Mouse (Mus musculus) lung, postnatal 25 days (tissue): ENCODE data around the gene Fam118b.

Experiments
- DNase-seq: peaks from one replicate; pipeline ENCODE4 v3.0.0; 2022; ENCODE audit warnings: low spot score

The Fam118b gene

DNA sequence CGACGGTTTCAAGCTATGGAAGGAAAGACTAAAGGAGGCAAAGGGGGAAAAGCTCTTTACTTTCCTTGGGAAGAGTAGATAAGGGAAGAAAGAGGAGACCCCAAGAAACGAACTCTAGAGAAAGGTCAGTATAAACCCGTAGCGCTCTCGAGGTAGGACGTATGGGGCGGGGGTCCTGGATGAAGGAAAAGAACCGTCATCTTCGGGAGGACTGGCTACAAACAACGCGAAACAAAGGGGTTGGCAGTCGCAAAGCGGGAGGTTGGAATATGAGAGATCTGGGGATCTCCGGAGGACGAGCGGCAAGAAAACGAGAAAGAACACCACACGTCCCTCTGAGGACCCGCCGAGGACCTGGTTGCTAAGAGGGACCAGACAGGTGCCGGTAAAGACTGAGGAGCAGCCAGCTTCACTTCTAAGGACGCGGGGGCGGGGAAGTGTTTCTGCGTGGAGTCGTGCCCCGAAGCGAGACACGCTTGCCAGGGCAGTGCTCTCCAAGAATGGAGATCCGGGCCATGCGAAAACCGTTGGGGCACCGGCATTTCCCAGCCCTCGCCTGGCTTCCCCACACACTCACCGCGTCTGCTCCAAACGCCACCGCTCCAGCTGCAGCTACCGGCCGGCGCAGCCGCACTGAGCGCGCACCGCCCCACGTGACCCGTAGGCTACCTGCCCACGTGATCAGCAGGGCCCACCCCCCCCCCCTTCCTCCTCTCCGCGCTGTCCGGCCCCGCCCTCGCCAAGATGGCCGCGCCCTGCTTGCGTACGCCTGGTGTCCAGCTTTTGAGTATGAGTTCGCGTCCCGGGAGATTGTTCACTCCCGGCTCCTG is at the start of gene Fam118b, which contains the start of gene Rpusd4:
Gene Fam118b, minus strand, starts transcription at position 660 of the 830 bp plus-strand sequence.
Gene Rpusd4, plus strand, starts transcription at position 720 of the 830 bp plus-strand sequence.
- peak; percentile 92 for DNase-seq

DNA sequence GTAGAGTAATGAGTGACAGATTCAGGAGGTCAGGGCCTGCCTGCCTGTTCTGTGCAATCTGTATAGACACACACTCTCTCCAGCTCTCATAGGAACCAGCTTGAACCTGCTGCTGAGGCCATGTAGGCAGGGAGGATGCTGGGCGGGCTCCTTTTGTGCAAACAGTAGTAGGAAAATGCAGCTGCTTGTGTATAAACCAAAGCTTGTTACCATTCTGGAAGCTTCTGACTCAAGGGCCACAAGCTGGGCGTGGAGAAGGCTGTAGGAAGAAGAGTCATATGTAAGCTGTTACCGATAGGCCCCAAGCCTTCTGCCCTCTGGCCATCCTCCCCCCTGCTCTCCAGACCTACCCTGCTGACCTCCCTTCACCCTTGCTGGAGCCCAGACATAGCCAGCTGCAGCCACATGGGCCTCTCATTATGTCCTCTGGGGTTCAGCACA is 49.2 kb upstream of the Fam118b start:
- DNase-seq: no peak

DNA sequence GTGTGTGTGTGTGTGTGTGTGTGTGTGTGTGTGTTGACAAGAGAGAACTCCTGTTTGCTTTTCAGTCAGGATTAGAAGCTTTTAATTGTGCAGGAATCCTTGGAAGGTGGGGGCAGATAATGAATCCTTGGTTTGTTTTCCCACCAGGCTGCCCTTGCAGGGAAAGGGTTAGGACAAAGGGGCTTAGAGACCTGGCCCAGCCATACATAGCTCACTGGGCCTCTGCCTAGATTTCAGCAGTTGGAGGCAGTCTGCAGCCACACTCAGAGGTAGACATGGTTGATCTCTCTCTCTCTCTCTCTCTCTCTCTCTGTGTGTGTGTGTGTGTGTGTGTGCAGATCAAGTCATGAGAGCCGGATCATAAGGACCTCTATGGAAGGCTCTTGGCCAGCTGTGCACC is 46.6 kb upstream of the Fam118b start:
- no peak for DNase-seq

DNA sequence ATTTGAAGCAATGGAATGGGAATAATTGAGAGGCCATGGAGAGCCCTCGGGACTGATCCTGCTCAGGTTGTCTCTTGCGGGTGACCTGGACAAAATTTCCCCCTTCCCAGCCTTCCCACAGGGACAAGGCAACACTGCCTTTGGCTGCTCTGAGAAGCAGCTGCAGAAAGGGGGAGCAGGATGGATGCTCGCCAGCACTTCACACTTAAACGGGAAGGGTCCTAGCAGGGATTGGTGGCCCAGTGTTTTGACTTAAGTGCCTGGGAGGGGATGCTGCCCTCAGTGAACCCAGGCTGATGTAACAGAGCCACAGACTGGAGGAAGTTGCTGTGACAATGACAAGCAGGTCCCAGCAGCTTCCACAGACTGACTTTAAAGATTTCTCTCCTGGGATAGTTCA is 46.0 kb upstream of the Fam118b start:
- no peak for DNase-seq

DNA sequence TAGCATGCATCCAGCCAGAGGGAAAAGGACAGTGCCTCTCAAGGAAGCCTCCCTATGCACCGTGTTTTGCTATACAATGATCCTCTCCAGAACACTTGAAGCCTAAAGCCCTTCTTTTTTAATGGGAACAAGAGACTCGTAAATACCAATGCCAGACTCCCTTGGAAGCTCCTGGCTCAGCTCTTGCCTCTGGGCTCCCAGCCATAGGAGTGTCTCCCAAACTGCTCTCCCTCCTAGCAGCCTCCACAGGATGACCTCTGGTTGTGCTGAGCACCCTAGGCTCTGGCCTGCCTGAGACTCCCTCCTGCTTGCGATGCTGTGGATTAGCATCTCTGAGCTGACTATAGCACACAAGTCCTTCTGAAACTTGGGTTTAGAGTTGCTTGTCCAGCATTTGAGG is 44.9 kb upstream of the Fam118b start:
- no peak for DNase-seq

DNA sequence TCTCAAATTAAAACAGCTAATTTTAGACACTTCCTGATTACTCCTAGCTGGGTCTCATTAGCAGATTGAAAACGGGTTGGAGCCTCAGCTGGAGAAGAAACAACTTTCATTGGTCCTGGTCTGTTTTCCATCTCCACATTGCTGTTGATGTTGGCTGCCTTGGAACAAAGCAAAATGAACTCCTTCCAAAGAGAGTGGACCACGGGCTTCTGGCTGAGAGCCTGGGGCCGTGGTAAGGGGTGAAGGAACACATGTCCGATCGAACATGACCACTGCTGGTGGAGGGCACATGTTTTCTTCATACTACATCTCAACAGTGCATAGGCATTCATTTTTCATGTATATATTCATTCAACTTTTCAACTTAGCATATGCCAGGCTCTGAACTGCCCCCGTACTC is 42.8 kb upstream of the Fam118b start:
- no peak for DNase-seq

DNA sequence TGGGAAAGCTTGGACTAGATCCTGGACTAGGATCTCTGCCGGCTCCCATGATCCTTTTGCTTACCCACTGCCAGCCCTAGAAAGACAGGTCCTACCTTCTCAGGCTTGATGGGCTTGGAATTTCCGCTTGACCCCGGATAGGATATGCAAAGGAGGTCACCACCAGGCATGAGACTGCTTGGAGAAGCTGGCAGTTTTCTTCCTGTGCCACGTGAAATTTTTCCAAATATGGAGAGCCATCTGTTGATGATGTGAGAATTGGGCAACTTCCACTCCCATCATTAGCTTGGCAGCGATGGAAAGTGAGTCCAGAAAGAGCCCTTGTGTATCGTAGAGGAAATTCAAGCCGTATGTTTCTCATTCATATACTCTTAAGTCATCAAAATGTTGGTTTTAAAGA is 39.9 kb upstream of the Fam118b start:
- no peak for DNase-seq

DNA sequence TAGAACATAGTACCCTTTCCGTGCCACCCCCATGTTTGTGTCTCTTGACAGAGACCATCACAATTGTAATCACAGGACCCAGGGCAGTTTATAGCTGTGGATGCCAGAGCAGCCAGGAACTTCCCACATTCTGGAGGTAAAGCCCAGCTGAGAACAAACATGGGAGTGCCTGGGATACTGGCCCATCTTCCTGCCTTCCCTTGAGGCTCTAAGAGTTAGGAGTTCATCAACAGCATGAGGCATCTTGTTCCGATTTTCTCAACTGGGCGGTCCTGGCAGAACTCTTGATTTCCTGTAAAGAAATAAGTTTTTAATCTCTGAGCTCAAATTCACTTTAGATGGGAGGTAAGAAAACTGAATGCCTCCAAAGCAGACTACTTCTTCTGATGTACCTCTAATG is 34.6 kb upstream of the Fam118b start:
- DNase-seq: no peak

DNA sequence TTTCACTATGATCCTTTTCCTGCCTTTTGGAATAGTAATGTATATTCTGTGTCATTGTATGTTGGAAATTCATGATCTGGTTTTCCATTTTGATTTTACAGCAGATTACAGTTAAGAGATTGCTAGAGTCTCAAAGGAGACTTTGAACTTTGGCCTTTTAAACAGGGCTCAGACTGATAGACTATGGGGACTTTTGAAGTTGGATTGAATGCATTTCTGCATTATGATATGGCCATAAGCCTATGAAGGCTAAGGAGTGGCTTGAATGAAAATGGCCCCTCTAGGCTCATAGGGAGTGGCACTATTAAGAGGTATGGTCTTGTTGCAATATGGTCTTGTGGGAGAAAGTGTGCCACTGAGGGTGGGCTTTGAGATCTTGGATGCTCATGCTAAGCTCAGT is 30.2 kb upstream of the Fam118b start:
- no peak for DNase-seq

DNA sequence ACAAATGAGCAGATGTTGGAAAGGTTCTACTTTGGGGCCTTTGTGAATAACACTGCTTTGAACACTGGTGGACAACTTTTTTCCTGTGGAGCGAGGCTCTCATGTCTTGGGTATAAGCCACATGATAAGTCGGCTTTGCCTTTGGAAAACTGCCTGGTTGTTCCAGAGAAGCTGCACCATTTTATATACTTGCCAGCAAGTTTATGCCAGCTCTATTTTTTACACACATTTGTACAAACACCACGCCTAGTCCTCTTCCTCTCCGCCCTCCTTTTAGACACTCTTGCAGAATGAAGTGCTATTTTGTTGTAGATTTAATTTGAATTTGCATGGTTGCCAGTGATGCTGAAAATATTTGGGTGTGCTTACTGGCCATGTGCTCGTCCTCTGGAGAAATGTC is 25.9 kb upstream of the Fam118b start:
- DNase-seq: peak; percentile 18

DNA sequence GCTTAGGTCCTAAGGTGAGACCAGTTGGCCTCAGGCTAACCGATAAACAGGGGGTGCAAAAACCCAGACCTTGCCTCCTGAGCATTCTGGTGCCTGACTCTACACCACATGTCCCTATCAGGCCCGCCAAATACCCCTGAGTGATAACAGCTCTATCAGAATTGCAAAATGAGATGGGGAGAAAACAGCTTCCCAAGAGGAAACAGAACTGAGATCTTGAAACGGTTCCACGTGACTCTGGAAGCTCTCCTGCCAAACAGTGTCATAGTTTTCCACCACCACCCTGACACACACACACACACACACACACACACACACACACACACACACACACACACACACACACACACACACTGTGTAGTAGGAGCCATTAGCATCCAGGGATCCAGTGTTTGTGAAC is 23.3 kb upstream of the Fam118b start:
- no peak for DNase-seq

DNA sequence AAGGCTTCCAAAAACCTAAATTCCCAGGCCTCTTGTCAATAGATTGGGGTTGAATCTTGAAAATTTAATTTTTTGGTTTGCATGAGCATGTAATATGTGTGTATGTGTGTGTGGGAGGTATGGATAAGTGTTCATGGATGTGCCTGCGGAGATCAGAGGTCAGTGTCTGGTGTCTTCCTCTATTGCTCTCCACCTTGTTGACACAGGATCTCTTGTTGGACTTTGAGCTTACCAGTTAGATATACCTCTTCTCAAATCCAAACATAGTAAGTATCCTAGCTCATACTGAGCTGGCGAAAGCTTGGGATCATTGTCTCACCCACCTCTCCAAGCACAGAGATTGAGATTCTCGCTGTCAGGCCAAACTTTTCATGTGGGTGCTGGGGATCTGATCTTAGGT is 22.8 kb upstream of the Fam118b start:
- no peak for DNase-seq

DNA sequence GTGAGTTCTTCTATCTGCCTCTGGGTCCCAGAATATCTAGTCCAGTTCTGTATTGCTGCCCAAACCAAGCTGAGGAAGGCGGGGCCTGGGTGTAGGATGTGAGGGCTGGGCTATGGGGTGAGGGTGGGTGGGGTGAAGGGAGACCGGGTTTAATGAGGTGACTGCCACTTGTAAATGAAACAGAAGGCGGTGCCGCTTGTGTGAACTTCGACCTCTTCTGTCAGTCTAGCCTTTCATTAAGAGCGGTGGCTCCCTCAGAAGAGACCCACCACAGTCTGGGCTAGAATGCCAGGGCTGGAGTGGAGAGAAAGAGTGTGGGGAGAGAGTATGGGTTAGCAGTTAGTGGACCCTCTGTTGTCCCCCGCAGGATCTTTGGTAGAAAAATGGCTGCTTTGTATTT is 22.4 kb upstream of the Fam118b start:
- DNase-seq: no peak

DNA sequence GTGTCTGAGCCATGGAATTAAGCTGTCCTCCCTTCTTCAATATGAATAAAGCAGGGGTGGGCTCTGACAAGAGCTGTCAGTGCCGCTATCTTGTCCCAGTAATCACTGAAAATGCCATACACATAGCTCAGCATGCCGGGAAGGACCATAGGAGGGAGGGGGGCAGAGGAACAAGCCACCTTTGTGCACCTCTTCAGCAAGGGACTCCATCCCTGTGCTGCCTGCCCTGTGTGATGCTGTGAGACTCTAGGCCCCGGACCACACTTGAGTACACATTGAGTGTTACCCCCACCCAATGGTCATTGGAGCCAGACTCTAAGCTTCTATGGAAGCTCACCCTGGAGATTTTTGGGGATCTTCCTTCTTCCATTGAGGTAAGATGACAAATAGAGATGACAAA is 18.7 kb upstream of the Fam118b start:
- DNase-seq: no peak

DNA sequence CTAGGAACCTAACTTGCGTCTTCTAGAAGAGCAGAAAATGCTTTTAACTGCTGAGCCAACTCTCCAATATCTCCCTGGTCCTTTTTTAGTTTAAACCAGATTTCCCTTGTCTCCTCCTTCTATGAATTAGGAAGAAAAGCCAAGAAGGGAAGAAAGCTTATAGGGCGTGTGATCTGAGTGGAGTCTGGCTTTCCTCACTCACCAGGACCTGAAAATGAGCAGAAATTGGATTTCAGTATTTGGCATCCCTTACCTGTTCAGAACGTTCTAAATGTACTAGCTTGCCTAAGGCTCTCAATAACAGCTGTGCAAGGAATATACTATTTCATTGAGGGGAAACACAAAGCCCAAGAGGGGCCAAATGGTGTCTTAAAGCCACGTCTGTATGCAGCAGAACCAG is 16.7 kb upstream of the Fam118b start:
- DNase-seq: no peak

DNA sequence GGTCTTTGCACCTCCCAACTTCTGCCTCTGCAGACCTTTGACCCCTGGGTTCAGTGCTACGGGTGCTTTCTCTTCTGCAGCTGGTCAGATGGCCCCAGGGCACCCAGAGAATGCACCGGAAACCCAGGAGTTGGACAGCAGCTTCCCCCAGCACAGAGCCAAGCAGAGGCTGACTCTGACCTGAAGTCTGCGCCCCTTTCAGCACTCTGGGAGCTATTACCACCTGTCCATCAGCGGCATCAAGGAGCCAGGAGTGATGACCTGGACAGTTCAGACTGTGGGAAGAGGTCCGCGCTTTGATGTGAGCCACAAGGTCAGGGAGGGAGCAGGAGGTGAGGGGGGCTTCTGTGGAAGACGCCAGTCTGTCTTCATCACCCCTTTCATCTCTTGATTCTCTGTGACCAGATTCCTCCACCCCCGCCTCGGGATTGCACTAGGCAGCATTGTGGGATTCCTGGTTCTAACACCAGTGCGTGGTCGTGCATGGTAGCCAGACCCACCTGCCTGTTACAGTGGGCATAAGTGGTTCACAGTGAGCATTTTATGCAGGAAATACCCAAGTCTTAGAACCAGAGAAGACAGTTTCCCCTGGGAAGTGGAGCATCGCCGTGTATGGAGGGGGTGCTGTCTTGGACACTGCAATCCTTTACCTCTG is 15.9 kb upstream of the Fam118b start:
- DNase-seq: no peak

DNA sequence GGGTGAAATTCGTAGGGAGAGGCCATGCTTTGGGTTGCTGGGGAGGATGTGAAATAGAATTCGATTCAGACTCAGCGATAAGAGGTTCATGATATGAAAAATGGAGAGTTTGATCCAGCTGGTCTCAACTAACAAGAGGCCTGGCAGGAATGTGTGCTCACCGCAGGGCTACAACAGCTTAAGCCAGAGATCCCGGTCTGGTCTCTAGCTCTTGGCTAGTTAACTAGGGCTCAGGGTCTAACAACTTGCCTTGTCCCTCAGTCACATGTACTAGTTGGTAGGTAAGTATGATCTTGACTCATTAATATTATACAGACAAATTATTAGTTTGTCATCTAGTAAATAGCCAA is 15.2 kb upstream of the Fam118b start:
- no peak for DNase-seq

DNA sequence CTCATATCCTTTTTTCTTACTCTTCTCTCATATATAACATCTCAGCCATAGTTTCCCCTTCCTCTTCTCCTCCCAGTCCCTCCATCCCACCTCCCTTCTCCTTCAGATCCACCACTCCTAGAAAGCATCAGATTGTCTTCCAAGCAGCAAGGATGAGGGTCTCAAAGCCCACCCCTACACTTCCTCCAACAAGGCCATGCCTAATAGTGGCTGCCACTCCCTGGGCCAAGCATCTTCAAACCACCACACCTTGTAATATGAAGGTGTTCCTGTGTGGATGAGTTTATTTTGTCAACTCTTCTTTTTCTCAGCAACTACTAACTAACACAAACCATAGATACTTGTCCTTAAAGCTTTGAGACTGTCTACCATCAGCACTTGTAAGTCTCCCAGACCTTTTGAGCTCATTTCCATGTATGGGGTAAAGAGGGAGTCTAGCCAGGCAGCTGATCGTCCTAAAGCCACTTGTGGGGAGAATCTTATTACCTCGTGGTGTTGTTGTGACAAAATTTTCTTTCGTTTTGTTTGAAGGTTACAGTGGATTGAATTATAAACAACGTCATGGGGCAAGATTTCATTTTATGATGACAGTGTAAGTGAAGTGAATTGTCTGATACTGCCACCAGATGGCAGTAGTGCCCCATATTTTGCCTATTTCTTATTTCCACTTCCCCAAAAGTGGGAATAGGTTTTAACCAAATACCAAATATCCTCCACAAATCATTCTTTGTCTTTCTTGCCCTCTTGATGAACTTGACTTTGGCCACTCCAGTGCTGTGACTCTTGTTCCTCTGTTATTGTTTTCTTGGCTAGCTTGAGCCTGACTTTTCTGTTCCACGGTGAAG is 14.6 kb upstream of the Fam118b start:
- DNase-seq: peak; percentile 56

DNA sequence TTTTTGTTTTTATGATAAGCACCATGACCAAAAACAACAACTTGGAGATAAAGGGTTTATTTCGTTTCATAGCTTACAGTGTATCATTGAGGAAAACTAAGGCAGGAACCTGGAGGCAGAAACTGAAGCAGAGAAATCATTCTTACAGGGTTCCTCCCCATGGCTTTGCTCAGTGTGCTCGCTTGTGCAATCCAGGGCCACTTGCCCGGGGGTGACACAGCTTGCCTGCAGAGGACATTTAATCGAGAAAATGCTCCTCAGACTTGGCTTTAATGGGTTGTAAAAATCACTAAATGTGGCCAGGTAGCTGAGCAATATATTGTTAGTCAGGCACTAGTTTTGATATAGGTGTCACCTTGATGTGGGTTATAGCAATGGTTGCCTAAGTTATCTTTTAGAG is 10.8 kb upstream of the Fam118b start:
- no peak for DNase-seq

DNA sequence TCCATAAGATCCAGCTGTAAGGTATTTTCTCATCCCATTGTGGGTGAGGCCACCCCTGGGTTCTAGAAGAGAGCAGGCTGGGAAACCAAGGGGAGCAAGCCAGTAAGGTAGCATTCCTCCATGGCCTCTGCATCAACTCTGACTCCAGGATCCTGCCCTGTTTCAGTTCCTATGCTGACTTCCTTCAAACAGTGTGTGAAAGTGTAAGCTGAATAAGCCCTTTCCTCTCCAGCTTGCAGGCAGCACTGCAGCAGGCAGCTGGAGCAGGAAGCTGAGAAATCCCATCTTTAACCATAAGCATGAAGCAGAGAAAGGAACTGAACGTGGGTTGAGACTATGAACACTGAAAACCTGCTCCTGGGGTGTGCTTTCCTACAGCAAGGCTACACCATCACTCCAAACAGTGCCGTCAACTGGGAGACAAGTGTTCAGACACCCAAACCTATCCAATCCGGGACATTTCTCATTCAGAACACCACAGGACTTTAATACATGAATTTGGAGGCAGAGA is 10.3 kb upstream of the Fam118b start:
- no peak for DNase-seq

DNA sequence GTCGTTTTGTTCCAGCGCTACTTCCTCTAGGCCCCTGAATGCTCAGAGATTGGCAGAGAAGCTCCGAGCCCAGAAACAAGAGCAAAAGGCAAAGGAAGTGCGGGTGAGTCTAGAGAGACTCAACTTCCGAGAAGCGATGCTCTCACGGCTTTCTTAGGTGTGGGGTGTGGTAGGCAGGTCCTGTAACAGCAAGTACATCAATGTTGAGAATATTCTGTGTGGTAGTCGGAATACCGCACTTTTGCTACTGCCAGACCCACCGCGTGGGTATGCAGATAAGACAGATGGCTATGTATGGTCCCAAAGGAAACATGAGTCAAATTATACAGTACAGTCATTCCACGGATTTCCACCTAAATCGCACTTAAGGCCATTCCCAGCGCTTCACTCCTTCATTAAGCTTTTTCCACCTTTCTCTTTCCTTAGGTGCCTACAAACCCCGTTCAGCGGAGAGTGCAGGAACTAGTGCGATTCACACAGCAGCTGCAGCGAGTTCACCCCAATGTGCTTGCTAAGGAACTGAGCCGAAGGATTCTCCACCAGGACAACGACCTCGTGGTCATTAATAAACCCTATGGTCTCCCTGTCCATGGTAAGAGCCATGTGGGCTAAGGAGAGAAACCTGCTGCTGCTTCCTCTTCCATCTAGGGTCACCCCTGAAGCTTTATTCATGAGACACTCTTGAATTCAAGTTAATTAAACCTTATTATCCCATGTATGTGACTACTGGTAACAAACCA is 541 bp upstream of the Fam118b start:
- no peak for DNase-seq

DNA sequence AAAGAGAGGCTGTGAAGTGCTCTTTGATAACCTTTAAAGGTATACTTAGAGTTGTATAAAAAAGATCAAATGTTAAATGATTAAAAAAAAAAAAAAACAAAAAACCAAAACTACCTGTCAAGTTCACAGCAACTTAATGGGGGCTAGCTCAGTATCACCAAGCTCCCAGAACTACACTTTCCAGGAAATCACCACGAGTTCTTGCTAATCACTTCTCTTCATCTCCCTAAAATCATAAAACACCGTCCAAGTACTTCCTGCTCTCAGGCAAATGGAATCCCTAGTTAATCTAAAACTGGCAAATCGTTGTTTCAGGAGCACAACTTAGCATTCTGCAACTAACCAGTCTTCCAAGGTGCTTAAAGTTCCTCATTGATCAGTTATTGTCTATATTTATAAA is 3.1 kb downstream of the Fam118b start:
- no peak for DNase-seq
